Mouse (Mus musculus): Measurements from ENCODE around the gene Wscd2. TPM values are rescaled to one million over a fixed set of nuclear protein-coding genes. Genes with fewer than 3 reads are reported as not detected.

The Wscd2 gene
- polyA plus RNA-seq, 1 experiment from 2014 or later: 5.6 TPM

DNA sequence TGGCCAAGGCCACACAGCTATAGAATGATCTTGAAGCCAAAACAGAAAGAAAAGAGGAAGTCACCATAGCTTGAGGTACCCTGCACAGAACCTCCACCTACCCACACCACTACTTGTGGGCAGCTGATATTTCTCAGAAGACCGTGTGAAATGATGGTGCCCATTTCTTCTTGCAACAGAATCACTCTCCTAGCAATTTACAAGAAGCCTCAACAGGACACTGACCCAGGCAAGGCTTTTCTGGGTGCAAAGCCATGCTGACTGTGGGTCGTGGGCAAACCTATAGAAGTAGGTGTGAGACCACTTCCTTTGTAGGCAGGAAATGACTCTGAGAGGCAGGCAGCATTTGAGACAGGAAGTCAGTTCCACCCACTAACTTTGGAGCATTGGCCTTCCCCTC lies 49.3 kb downstream of the Wscd2 start:
- no peak for ATAC-seq
- no peak overlapping the region for H3K27ac ChIP-seq (ENCODE audit: low read length)

DNA sequence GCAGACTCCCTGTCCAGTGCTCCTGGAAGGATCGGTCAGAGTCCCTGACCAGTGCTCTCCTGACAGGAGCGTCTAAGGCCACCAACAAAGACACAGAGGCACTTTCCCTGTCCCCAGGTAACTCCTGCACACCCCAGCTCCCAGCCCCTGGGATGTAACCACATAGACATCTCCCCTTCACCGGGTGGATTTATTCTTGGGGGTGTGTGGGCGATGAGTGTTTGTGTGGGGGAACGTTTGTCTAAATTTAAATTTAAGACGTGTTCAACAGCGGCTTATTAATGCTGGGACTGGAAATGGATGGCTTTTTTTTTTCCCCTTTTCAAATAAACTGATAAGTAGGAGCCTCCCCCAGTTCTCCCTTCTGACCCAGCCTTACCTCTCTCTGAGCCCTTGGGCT lies 49.7 kb downstream of the Wscd2 start:
- H3K4me2 ChIP-seq (ENCODE audit: low read depth, low read length): no peak overlapping the region
- WGBS: 89% methylated on average over 7 of the region's 7 CpGs
- ATAC-seq: no peak
- no peak overlapping the region for H3K27ac ChIP-seq (ENCODE audit: low read length)
- H3K4me3 ChIP-seq (ENCODE audit: low read length): no peak overlapping the region
- no peaks in the 10 kb centered on the region for H3K36me3 ChIP-seq (ENCODE audit: control insufficient read depth, insufficient read depth, low read length)
- H3K4me1 ChIP-seq (ENCODE audit: control insufficient read depth, insufficient read depth, low read length): no peaks in the 10 kb centered on the region
- H3K9me3 ChIP-seq (ENCODE audit: control insufficient read depth, low read length): no peaks in the 10 kb centered on the region
- no peaks in the 10 kb centered on the region for H3K27me3 ChIP-seq (replicated peaks; ENCODE audit: control insufficient read depth, insufficient read depth, low read length)
- H3K9ac ChIP-seq (ENCODE audit: low read depth, low read length): no peak overlapping the region

More for the DNA sequence above, 49.3 kb downstream of the Wscd2 start:
- Histone ChIP-seq H3K4me2 (ENCODE audit: low read depth, low read length) (no peak overlapping the region), H3K9me3 (ENCODE audit: control insufficient read depth, low read length) (no peaks in the 10 kb centered on the region), H3K27me3 (replicated peaks; ENCODE audit: control insufficient read depth, insufficient read depth, low read length) (no peaks in the 10 kb centered on the region), H3K4me1 (ENCODE audit: control insufficient read depth, insufficient read depth, low read length) (no peaks in the 10 kb centered on the region), H3K9ac (ENCODE audit: low read depth, low read length) (no peak overlapping the region), H3K36me3 (ENCODE audit: control insufficient read depth, insufficient read depth, low read length) (no peaks in the 10 kb centered on the region), H3K4me3 (ENCODE audit: low read length) (no peak overlapping the region)
- 65% methylated on average over 2 of the region's 2 CpGs for WGBS

DNA sequence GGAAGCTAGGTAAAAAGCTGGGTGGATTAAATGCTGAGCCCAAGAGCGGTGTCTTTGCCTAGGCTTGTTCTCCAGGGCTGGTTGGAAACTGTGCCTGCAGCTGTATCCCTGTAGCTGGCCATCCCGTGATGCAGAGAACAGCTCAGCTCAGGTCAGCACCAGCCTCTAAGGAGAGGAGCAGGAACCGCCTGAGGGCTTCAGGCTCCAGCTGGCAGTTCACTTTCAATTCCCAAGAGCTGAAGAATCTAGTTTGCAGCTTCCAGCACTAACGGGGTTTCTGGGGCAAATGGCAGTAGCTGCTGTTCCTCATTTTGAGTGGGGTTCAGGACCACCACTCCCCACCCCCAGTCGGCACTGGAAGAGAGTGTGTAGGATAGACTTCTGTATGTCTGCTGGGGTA lies 51.1 kb downstream of the Wscd2 start:
- Histone ChIP-seq H3K27ac (ENCODE audit: low read length) (no peak overlapping the region), H3K9me3 (ENCODE audit: control insufficient read depth, low read length) (no peaks in the 10 kb centered on the region), H3K9ac (ENCODE audit: low read depth, low read length) (no peak overlapping the region), H3K36me3 (ENCODE audit: control insufficient read depth, insufficient read depth, low read length) (no peaks in the 10 kb centered on the region), H3K4me1 (ENCODE audit: control insufficient read depth, insufficient read depth, low read length) (no peaks in the 10 kb centered on the region), H3K4me3 (ENCODE audit: low read length) (no peak overlapping the region), H3K27me3 (replicated peaks; ENCODE audit: control insufficient read depth, insufficient read depth, low read length) (no peaks in the 10 kb centered on the region), H3K4me2 (ENCODE audit: low read depth, low read length) (no peak overlapping the region)
- ATAC-seq: no peak
- WGBS: 52% methylated on average over 5 of the region's 5 CpGs

- Histone ChIP-seq H3K27me3 (replicated peaks; ENCODE audit: control insufficient read depth, insufficient read depth, low read length) (no peaks in the 10 kb centered on the region), H3K27ac (ENCODE audit: low read length) (no peak overlapping the region), H3K9me3 (ENCODE audit: control insufficient read depth, low read length) (no peaks in the 10 kb centered on the region), H3K36me3 (ENCODE audit: control insufficient read depth, insufficient read depth, low read length) (no peaks in the 10 kb centered on the region), H3K9ac (ENCODE audit: low read depth, low read length) (no peak overlapping the region), H3K4me1 (ENCODE audit: control insufficient read depth, insufficient read depth, low read length) (no peaks in the 10 kb centered on the region), H3K4me2 (ENCODE audit: low read depth, low read length) (no peak overlapping the region), H3K4me3 (ENCODE audit: low read length) (no peak overlapping the region)
- 31% methylated on average over 10 of the region's 10 CpGs for WGBS
- no peak for ATAC-seq
Measured at GRCm38 (mm10) chr5:113542885-113543476, 52.8 kb downstream of the Wscd2 start.

DNA sequence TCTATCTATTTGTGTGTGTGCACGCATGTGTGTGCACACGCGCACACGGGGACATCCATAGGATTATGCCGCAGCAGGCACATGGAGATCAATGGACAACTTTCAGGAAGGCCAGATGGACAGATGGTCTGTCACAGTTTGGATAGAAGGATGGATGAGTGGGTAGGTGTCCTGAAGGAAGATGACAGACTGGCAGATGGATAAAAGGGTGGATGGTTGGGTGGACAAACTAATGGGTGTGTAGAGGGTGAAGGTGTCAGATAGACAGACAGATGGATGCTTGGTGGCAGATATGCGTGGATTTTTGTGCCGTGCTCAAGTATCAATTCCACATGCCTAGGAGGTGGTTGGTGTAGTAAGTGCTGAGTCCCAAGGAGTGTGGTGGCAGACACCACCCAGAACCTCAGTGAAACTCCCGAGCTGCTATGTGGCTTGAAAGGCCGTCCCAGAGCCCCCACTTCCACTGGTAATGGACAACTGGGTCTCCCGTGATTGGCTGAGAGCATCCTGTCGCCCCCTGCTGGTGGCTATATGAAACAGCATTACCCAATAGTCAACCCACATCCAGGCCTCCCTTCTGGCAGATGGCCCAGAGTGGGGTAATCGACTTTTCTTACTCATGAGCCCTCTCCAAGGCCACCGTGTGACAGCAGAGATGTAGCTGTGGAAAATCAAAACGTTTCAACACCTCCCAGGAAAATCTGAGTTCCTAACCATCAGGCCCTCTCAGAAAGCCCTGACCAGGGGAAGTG lies 58.0 kb downstream of the Wscd2 start:
- WGBS: 52% methylated on average over 14 of the region's 14 CpGs
- Histone ChIP-seq H3K27ac (ENCODE audit: low read length) (no peak overlapping the region), H3K9me3 (ENCODE audit: control insufficient read depth, low read length) (no peaks in the 10 kb centered on the region)

DNA sequence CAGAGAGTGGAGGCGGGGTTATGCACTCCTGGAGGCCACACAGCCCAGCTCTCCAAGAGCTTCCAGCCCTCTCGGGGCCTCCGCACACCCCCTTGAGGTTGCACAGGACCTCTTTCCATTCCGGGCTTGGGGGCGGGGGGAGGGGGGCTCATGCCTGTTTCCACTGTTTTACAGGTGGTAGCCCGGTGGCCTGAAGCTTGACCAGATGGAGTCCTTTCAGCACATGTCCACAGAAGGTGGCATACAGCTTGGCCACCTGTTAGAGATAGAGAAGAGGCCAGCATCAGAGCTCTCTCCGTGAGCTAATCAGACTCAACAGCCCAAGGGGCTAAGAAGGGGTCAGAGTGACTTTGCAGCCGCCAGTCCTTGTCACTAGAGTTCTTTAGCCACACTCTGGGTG lies 60.1 kb downstream of the Wscd2 start:
- H3K9ac ChIP-seq (ENCODE audit: low read depth, low read length): no peak overlapping the region
- no peak for ATAC-seq
- WGBS: 59% methylated on average over 8 of the region's 8 CpGs

More for the DNA sequence above, 58.0 kb downstream of the Wscd2 start:
- Histone ChIP-seq H3K4me1 (ENCODE audit: control insufficient read depth, insufficient read depth, low read length) (no peaks in the 10 kb centered on the region), H3K9ac (ENCODE audit: low read depth, low read length) (no peak overlapping the region), H3K27me3 (replicated peaks; ENCODE audit: control insufficient read depth, insufficient read depth, low read length) (no peaks in the 10 kb centered on the region), H3K4me2 (ENCODE audit: low read depth, low read length) (no peak overlapping the region), H3K36me3 (ENCODE audit: control insufficient read depth, insufficient read depth, low read length) (no peaks in the 10 kb centered on the region), H3K4me3 (ENCODE audit: low read length) (no peak overlapping the region)
- no peak for ATAC-seq

GRCm38 (mm10) chr5:113550759-113551158 lies 60.6 kb downstream of the Wscd2 start:
- ATAC-seq: no peak
- 21% methylated on average over 19 of the region's 19 CpGs for WGBS

More for the DNA sequence above, 60.1 kb downstream of the Wscd2 start:
- Histone ChIP-seq H3K4me1 (ENCODE audit: control insufficient read depth, insufficient read depth, low read length) (no peaks in the 10 kb centered on the region), H3K9me3 (ENCODE audit: control insufficient read depth, low read length) (no peaks in the 10 kb centered on the region), H3K27ac (ENCODE audit: low read length) (no peak overlapping the region), H3K4me2 (ENCODE audit: low read depth, low read length) (no peak overlapping the region), H3K36me3 (ENCODE audit: control insufficient read depth, insufficient read depth, low read length) (no peaks in the 10 kb centered on the region), H3K4me3 (ENCODE audit: low read length) (no peak overlapping the region), H3K27me3 (replicated peaks; ENCODE audit: control insufficient read depth, insufficient read depth, low read length) (no peaks in the 10 kb centered on the region)

GRCm38 (mm10) chr5:113553402-113553897 lies 63.3 kb downstream of the Wscd2 start:
- H3K4me1 ChIP-seq (ENCODE audit: control insufficient read depth, insufficient read depth, low read length): no peaks in the 10 kb centered on the region
- H3K9me3 ChIP-seq (ENCODE audit: control insufficient read depth, low read length): no peaks in the 10 kb centered on the region
- H3K27me3 ChIP-seq (replicated peaks; ENCODE audit: control insufficient read depth, insufficient read depth, low read length): no peaks in the 10 kb centered on the region
- ATAC-seq: no peak
- no peak overlapping the region for H3K4me2 ChIP-seq (ENCODE audit: low read depth, low read length)
- no peaks in the 10 kb centered on the region for H3K36me3 ChIP-seq (ENCODE audit: control insufficient read depth, insufficient read depth, low read length)
- no peak overlapping the region for H3K4me3 ChIP-seq (ENCODE audit: low read length)
- no peak overlapping the region for H3K27ac ChIP-seq (ENCODE audit: low read length)
- no peak overlapping the region for H3K9ac ChIP-seq (ENCODE audit: low read depth, low read length)
- WGBS: 13% methylated on average over 9 of the region's 9 CpGs

More at GRCm38 (mm10) chr5:113550759-113551158, 60.6 kb downstream of the Wscd2 start:
- no peak overlapping the region for H3K4me2 ChIP-seq (ENCODE audit: low read depth, low read length)
- H3K27me3 ChIP-seq (replicated peaks; ENCODE audit: control insufficient read depth, insufficient read depth, low read length): no peaks in the 10 kb centered on the region
- H3K27ac ChIP-seq (ENCODE audit: low read length): no peak overlapping the region
- no peak overlapping the region for H3K4me3 ChIP-seq (ENCODE audit: low read length)
- H3K9ac ChIP-seq (ENCODE audit: low read depth, low read length): no peak overlapping the region
- no peaks in the 10 kb centered on the region for H3K9me3 ChIP-seq (ENCODE audit: control insufficient read depth, low read length)
- no peaks in the 10 kb centered on the region for H3K36me3 ChIP-seq (ENCODE audit: control insufficient read depth, insufficient read depth, low read length)
- H3K4me1 ChIP-seq (ENCODE audit: control insufficient read depth, insufficient read depth, low read length): no peaks in the 10 kb centered on the region

GRCm38 (mm10) chr5:113554095-113554494 lies 64.0 kb downstream of the Wscd2 start:
- 65% methylated on average over 15 of the region's 15 CpGs for WGBS

More at GRCm38 (mm10) chr5:113554095-113554494, 64.0 kb downstream of the Wscd2 start:
- H3K4me1 ChIP-seq (ENCODE audit: control insufficient read depth, insufficient read depth, low read length): 0 out of 2 replicates have a peak, but pooled peaks cover under 1% of the 10 kb centered on the region
- H3K4me3 ChIP-seq (ENCODE audit: low read length): no peak overlapping the region
- ATAC-seq: no peak
- no peaks in the 10 kb centered on the region for H3K9me3 ChIP-seq (ENCODE audit: control insufficient read depth, low read length)
- H3K27ac ChIP-seq (ENCODE audit: low read length): no peak overlapping the region
- H3K9ac ChIP-seq (ENCODE audit: low read depth, low read length): no peak overlapping the region
- no peaks in the 10 kb centered on the region for H3K27me3 ChIP-seq (replicated peaks; ENCODE audit: control insufficient read depth, insufficient read depth, low read length)
- H3K4me2 ChIP-seq (ENCODE audit: low read depth, low read length): no peak overlapping the region
- H3K36me3 ChIP-seq (ENCODE audit: control insufficient read depth, insufficient read depth, low read length): no peaks in the 10 kb centered on the region

Measured in intestine, embryonic 16.5 days (tissue).